Mouse (Mus musculus) intestine, embryonic 16.5 days (tissue): ENCODE results near the gene Fuz. TPM values are rescaled to one million over a fixed set of nuclear protein-coding genes. Genes with fewer than 3 reads are reported as not detected.

Experiments used
- ATAC-seq: fragments of 200-750 bp; cut with Nextera tagmentation; 2 replicates; pipeline ENCODE4 v1.8.0; 2017; ENCODE audit warnings: moderate TSS enrichment, moderate library complexity
- H3K27ac ChIP-seq: fragments of 300-500 bp; sonication (generic); 2 replicates; pipeline ENCODE4 v1.5.1; 2014; ENCODE audit warnings: mild to moderate bottlenecking, low read length
- H3K27me3 ChIP-seq: fragments of 300-500 bp; sonication (generic); replicated peaks from 2 replicates; pipeline ENCODE4 v1.6.1; 2014; ENCODE audit warnings: low read length, control low read depth, mixed read lengths; ENCODE audit not compliant: control insufficient read depth, insufficient read depth
- H3K36me3 ChIP-seq: fragments of 300-500 bp; sonication (generic); 2 replicates; pipeline ENCODE4 v1.6.1; 2014; ENCODE audit warnings: low read length, control low read depth; ENCODE audit not compliant: control insufficient read depth, insufficient read depth
- H3K4me1 ChIP-seq: fragments of 300-500 bp; sonication (generic); 2 replicates; pipeline ENCODE4 v1.6.1; 2014; ENCODE audit warnings: low read length, control low read depth, mixed read lengths; ENCODE audit not compliant: control insufficient read depth, insufficient read depth
- H3K4me2 ChIP-seq: fragments of 300-500 bp; sonication (generic); 2 replicates; pipeline ENCODE4 v1.6.1; 2014; ENCODE audit warnings: low read depth, low read length, control low read depth
- H3K4me3 ChIP-seq: fragments of 300-500 bp; sonication (generic); 2 replicates; pipeline ENCODE4 v1.5.1; 2014; ENCODE audit warnings: mild to moderate bottlenecking, low read length
- H3K9ac ChIP-seq: fragments of 300-500 bp; sonication (generic); 2 replicates; pipeline ENCODE4 v1.6.1; 2014; ENCODE audit warnings: low read depth, low read length
- H3K9me3 ChIP-seq: fragments of 300-500 bp; sonication (generic); 2 replicates; pipeline ENCODE4 v1.6.1; 2016; ENCODE audit warnings: low read length, control low read depth; ENCODE audit not compliant: control insufficient read depth
- WGBS: fragments of 180-500 bp; shearing (Covaris S2); extraction: QIAGEN DNeasy Blood & Tissue Kit; methylation state at CpG from one replicate; pipeline ENCODE4 v1.1.7; 2014; 5-methylcytosine and 5-hydroxymethylcytosine counted together
- polyA plus RNA-seq: library from polyadenylated mRNA; unstranded; fragments of >200 nt; fragmentation: Nextera tagmentation; extraction: Ambion mirVana; gene quantifications from 2 replicates; pipeline ENCODE4 v1.2.1, GENCODE M21; 2015

Gene Fuz
- 18.2 and 19.4 TPM in 2 replicates for polyA plus RNA-seq

DNA sequence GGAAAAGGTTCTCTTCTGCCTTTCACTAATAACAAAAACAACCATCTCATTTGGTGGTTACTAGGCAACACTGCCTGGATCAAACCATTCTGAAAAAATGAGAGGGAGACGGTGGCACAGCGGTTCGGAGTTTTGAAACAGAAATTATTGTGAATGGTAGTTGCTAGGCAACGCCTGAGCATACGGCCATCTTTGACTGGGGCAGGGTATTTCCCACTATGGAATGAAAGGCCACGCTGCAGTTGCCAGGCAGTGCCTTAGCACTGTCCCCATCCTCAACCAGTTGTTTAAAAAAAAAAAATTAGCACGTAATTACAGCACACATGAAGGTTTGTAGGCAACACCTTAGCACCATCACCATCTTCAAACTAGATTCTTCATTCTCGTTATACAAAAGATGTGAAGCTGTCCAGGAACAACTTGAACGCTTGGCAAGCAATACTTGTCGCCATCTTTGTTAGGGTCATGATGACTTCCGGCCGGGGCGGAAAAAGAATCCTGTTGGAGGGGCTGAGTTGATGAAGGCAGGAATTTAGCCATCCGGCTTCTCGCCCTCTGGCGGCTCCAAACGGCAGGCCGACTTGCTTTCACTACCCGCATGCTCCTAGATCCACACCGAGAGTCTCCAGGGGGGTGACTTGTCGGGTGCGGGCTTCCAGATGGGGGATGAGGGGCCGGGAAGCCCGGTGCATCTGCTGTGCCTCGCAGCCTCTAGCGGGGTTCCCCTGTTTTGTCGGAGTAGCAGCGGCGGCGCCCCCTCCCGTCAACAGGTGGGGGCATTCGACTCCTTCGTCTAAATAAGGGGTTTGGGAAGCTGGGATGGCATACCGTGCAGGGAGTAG lies at the start of gene Fuz:
Fuz (plus strand) TSS at position 487 of the 842 bp plus-strand sequence.
- Histone ChIP-seq H3K36me3 (no peaks in the 10 kb centered on the region), H3K9ac (peak within 1 kb of the TSS; percentile 76), H3K27me3 (no peaks in the 10 kb centered on the region), H3K9me3 (no peaks in the 10 kb centered on the region), H3K4me3 (peak within 1 kb of the TSS; percentile 75), H3K4me2 (peak within 1 kb of the TSS; percentile 73), H3K4me1 (peaks cover 39% of the 10 kb centered on the region), H3K27ac (peak within 1 kb of the TSS; percentile 88)
- peak; percentile 49 for ATAC-seq
- 1% methylated on average over 34 of the region's 34 CpGs for WGBS

DNA sequence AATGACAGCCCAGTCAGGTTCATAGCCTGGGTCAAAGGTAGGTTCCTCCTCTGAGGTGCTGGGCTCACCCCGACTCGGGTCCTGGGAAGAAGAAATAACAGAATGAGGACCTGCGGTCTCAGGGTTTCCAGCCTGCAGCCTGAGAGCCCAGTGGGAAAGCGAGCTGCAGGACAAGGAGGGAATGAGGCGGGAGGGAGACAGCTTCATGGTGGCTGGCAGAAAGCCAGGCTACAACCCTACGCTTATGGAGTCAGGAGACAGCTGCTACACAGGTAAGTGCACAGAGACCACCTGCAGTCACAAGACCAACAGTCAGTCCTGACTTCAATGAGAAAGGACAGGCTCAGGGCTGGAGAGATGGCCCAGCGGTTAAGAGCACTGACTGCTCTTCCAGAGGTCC lies 49.1 kb upstream of the Fuz start:
- H3K27me3 ChIP-seq: no peaks in the 10 kb centered on the region
- no peak overlapping the region for H3K4me2 ChIP-seq
- no peak overlapping the region for H3K9ac ChIP-seq
- 93% methylated on average over 7 of the region's 7 CpGs for WGBS
- no peak overlapping the region for H3K27ac ChIP-seq
- H3K9me3 ChIP-seq: no peaks in the 10 kb centered on the region
- no peak overlapping the region for H3K4me3 ChIP-seq
- H3K4me1 ChIP-seq: peaks cover 19% of the 10 kb centered on the region
- peaks cover 30% of the 10 kb centered on the region for H3K36me3 ChIP-seq
- no peak for ATAC-seq

DNA sequence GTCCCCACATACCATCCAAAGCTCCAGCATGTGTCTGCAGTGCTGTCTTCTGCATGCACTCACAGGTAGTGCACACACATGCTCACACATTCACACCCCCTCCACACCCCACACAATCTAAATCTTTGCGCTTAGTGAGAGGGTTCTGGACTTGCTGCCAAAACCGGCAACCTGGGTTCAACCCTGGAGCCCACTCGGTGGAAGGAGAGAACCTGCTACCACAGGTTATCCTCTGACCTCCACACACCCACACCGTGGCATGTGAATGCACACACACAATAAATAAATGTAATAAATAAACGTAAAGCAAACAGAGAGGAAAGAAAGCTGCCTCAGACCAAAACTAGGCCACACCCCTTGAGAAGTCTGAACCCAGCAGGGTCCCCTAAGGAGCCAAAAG lies 48.1 kb upstream of the Fuz start:
- H3K27ac ChIP-seq: no peak overlapping the region

GRCm38 (mm10) chr7:44848561-44849415 lies 47.1 kb upstream of the Fuz start, which contains the start of the genes Akt1s1 and Tbc1d17:
Gene Akt1s1 (plus strand): TSS chr7:44848991.
Gene Tbc1d17 (minus strand): TSS chr7:44849079.
- H3K9me3 ChIP-seq: no peaks in the 10 kb centered on the region
- H3K9ac ChIP-seq: peak within 1 kb of the TSS; percentile 91
- peak; percentile 83 for ATAC-seq
- H3K27me3 ChIP-seq: no peaks in the 10 kb centered on the region
- peaks cover 22% of the 10 kb centered on the region; the same call in 1 of the 2 replicates for H3K36me3 ChIP-seq
- peak within 1 kb of the TSS; percentile 94 for H3K4me2 ChIP-seq
- WGBS: under 1% methylated on average over 54 of the region's 54 CpGs
- peaks cover 28% of the 10 kb centered on the region for H3K4me1 ChIP-seq
- H3K4me3 ChIP-seq: peak within 1 kb of the TSS; percentile 82
- H3K27ac ChIP-seq: peak within 1 kb of the TSS; percentile 99

More for the DNA sequence above, 48.1 kb upstream of the Fuz start:
- ATAC-seq: no peak
- 64% methylated on average over 5 of the region's 5 CpGs for WGBS
- Histone ChIP-seq H3K4me2 (peak overlapping the region; percentile 94), H3K36me3 (peaks cover 25% of the 10 kb centered on the region), H3K27me3 (no peaks in the 10 kb centered on the region), H3K4me1 (peaks cover 19% of the 10 kb centered on the region), H3K9me3 (no peaks in the 10 kb centered on the region), H3K9ac (peak overlapping the region; percentile 62), H3K4me3 (peak overlapping the region; percentile 82)

DNA sequence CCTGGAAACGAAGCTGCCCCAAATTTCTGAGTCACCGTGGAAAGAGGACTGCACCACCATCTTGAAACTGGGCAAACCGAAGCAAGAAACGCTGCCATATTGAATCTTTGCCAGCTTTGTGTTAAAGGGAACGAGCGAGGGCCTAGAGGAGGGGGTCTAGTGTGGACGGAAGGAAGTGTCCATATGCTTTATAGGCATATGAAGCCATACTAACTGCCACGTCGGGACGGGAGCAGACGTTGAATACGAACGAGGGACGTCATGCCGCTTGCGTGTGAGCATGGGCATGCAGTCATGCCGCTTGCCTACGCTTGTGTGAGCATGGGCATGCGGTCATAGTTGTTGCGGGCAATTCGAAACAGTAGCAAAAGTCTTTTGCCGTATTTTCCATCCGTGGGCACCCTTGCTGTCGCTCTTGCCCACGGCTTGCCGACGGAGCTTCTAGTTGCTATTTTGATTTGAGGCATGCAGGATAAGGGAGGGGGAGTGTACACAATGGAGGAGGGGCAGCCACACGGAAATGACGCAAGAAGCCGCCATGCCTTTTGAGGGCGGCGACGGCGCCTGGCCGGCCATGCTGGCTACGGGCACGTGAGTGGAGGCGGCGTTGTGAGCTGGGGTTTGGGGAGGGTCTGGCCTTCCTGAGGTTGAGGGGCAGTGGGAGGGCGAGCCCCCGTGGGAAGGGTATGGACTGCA lies 46.3 kb upstream of the Fuz start:
- peak overlapping the region; percentile 99 for H3K27ac ChIP-seq
- peak overlapping the region; percentile 67 for H3K4me2 ChIP-seq
- H3K27me3 ChIP-seq: no peaks in the 10 kb centered on the region
- H3K36me3 ChIP-seq: peaks cover 17% of the 10 kb centered on the region; the same call in 1 of the 2 replicates
- no peaks in the 10 kb centered on the region for H3K9me3 ChIP-seq
- H3K4me3 ChIP-seq: peak overlapping the region; percentile 82
- peak overlapping the region; percentile 91 for H3K9ac ChIP-seq
- peak; percentile 65 for ATAC-seq
- peaks cover 31% of the 10 kb centered on the region for H3K4me1 ChIP-seq
- under 1% methylated on average over 41 of the region's 41 CpGs for WGBS

DNA sequence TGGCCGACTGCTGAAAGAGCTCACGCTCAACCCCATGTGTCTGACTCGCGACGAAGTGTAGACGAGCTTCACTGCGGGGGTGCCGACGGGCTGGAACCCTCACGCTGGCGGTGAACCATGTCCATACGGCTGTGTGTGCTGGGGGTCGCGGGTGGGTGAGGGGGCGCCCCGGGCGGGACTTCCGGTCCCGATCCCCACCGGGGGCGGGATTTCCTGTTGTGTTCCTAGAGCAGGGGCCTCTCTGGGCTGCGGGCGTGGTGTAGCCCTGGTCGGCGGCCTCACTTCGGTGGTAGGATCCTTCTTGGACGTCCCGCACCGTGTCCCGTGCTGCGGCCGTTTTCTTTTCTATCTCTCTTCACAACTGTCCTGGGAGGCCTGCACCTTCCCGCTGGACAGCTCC lies 45.7 kb upstream of the Fuz start:
- peak overlapping the region; percentile 67 for H3K4me2 ChIP-seq
- under 1% methylated on average over 33 of the region's 33 CpGs for whole genome bisulfite sequencing
- peak; percentile 45 for ATAC-seq
- peak overlapping the region; percentile 99 for H3K27ac ChIP-seq
- peak overlapping the region; percentile 82 for H3K4me3 ChIP-seq
- H3K9ac ChIP-seq: peak overlapping the region; percentile 91
- peaks cover 33% of the 10 kb centered on the region for H3K4me1 ChIP-seq
- no peaks in the 10 kb centered on the region for H3K27me3 ChIP-seq
- peaks cover 16% of the 10 kb centered on the region; the same call in 1 of the 2 replicates for H3K36me3 ChIP-seq
- H3K9me3 ChIP-seq: no peaks in the 10 kb centered on the region

DNA sequence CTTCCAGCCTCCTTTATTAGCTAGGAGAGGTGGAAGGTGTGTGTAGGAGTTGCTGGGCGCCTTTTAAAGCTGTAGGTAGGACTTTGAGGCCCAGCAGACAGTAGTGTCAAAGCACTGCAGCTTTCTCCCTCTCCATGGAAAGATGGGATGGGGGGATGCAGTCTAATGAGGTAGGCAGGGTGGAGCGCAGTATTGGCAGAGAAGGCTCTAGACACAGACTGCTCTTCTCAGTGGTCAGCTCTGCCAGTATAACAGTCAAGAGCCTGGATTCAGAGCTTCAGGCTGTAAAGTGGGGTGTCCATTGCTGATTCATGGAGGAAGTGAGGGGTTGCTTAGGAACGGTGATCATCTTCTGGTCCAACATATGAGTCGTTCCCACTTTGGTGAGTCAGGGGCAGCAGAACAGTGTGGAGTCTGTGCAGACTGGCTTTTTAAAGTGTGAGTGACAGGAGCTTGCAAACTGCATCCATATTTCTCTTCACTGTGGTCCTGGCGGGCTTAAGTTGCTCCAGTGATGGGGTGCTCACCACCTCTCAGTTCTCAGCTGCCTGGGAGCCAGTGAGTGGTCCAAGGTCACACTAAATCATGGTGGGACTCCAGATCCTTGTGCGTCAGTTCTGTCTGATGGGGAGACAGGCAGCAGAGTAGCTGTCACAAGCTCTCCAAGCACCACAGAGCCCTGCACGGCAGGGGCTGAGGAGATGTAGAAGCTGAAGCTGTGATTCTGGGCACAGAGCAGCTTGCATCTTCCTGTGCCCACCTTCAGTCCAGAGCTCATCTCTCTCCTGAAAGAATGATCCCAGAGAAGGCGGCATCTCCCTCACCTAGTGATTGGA lies 44.9 kb upstream of the Fuz start:
- Histone ChIP-seq H3K9me3 (no peaks in the 10 kb centered on the region), H3K27me3 (no peaks in the 10 kb centered on the region), H3K4me1 (peaks cover 41% of the 10 kb centered on the region), H3K9ac (peak overlapping the region; percentile 91), H3K4me2 (peak overlapping the region; percentile 67), H3K4me3 (peak overlapping the region; percentile 82), H3K36me3 (peaks cover 10% of the 10 kb centered on the region; the same call in 1 of the 2 replicates), H3K27ac (peak overlapping the region; percentile 99)
- ATAC-seq: no peak
- WGBS: 77% methylated on average over 8 of the region's 8 CpGs

GRCm38 (mm10) chr7:44851625-44852234 lies 44.1 kb upstream of the Fuz start:
- Histone ChIP-seq H3K9ac (peak overlapping the region; percentile 91; the same call in 1 of the 2 replicates), H3K27me3 (no peaks in the 10 kb centered on the region), H3K36me3 (0 out of 2 replicates have a peak, but pooled peaks cover 3% of the 10 kb centered on the region), H3K4me2 (no peak overlapping the region), H3K27ac (no peak overlapping the region), H3K9me3 (no peaks in the 10 kb centered on the region), H3K4me3 (no peak overlapping the region), H3K4me1 (peaks cover 46% of the 10 kb centered on the region)
- no peak for ATAC-seq
- 91% methylated on average over 12 of the region's 12 CpGs for WGBS
